Mouse (Mus musculus) olfactory bulb, adult 2 months (tissue): ENCODE data around the gene Gm28042.

ENCODE experiments used
- CTCF ChIP-seq: fragments of 200-500 bp; IDR thresholded peaks from 2 replicates; pipeline ENCODE4 v1.5.1; 2012; ENCODE audit warnings: low read depth, mild to moderate bottlenecking, low read length, moderate library complexity; ENCODE audit not compliant: insufficient read depth
- POLR2A ChIP-seq: fragments of 200-500 bp; IDR thresholded peaks from 2 replicates; pipeline ENCODE4 v1.6.1; 2012; ENCODE audit warnings: mild to moderate bottlenecking, low read depth, low read length, moderate library complexity; ENCODE audit not compliant: insufficient read depth

DNA sequence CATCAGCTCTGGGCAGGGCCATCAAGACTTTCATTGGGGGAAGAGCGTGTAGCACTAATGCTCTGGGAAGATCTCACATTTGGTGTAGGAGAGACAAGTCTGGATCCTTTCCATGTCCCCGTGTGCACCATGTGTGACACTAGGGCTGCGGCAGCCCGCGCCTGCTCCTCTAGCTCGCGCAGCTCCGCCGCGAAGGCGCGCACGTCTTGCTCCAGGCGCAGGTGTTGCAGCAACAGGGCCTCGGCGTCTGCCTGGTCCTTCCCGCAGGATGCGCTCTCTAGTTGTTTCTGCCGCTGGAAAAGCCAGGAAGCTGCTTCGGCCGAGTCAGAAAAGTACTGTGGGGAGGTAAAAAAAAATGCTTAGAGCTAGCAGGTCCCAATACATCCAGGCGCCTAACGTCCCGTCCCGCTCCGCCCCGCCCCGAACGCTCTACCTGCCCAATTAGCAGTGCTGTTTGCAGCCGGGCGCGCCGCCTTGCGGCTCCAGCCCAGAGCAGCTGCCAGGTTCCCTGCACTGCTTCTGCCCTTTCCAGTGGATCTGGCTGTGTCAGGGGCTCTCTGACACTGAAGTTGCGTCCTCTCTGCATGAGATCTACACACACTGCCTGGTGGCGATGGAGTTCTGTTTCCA is 48.9 kb downstream of the Gm28042 start:
- TF ChIP-seq CTCF, result no peak; the same call in 1 of the 2 replicates
- TF ChIP-seq POLR2A, result no peak
